Mouse (Mus musculus) monocyte, adult 2 months (primary cell): ENCODE results near the gene 2010315B03Rik.
"Not testable (repeated sequence)": the region's sequence is repeated elsewhere in the genome, so short reads cannot be mapped to it uniquely, and the experiment has no call there.

ENCODE experiments used
- DNase-seq, 2 experiments: peaks; one replicate each; pipeline ENCODE4 v3.0.0; 2022; ENCODE audit warnings: low spot score in 2 of 2, low read depth in 1 of 2

The 2010315B03Rik gene

DNA sequence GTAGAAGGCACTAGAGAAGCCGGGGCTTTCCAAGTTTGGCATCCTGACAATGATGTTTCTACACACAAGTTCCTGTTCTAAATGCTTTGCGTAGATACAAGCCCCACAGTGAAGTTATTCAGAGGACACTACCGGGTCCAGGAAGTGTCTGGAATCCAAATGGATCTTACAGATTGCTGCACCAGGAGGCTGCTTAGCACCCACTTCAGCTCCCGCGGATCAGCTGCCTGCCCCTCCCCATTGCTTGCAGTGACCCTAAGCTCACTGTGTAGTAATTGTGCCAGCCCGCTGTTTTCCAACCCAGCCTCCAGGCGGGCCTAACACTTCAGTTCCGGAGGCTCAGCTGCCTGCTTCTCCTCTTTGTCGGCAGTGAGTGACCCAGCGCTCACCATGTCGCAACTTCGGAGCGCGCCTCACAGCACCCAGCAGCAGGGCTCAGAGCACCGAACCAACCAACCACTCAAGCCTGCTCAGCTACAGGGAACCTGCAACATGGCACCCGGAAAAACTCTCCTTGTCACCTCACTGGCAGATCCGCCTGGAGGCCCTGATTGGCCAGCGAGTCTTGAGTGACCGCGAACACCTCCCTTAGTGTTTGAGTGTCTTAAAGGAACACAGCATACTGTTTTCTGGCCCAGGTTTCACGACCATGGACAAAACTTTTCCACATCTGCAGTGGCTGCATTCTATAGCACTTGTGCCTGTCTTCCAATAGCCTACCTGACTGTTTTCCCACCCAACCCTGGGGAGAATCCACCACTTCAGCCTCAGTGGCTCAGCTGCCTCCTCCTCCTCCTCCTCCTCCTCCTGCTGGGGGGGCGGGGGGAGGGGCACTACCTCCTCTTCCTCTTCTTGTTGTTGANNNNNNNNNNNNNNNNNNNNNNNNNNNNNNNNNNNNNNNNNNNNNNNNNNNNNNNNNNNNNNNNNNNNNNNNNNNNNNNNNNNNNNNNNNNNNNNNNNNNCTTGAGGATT, at the start of gene 2010315B03Rik:
TSS of gene 2010315B03Rik (minus strand) at position 526 of the 972 bp plus-strand sequence.
- peak; percentile 80 to 81 for DNase-seq

DNA sequence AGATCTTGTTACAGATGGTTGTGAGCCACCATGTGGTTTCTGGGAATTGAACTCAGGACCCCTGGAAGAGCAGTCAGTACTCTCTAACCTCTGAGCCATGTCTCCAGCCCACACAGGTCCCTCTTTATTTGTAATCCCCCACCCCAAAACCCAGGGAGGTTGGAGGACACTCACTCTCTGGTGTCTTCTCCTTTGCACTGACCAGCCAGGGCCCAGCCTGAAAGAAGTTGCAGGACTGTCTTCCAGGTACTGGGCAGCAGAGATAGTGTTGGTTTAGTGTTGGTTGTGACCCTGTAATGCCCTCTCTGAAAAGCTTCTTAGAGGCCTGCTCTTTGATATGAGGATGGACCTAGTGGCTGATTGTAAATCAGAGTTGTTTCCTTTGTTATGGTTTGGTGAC, 994 bp downstream of the 2010315B03Rik start:
- no peak for DNase-seq

DNA sequence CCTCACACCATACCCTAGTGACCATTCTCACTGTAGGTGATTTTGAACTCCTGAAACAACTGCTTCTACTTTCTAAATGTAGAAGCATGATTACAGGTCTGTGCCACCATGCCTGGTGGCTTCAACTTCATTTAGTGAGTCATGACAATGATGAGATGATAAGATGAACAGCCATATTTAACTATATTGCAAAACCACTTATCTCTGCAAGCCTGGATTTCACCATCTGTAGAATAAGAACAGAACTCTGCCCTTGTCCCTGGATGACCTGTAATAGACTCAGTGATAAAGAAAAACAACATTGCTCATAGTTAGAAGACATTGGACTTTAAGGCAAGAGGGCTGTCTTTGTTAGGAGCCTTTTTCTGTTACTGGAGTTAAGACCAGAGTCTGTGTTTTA, 24.2 kb downstream of the 2010315B03Rik start:
- no peak for DNase-seq

DNA sequence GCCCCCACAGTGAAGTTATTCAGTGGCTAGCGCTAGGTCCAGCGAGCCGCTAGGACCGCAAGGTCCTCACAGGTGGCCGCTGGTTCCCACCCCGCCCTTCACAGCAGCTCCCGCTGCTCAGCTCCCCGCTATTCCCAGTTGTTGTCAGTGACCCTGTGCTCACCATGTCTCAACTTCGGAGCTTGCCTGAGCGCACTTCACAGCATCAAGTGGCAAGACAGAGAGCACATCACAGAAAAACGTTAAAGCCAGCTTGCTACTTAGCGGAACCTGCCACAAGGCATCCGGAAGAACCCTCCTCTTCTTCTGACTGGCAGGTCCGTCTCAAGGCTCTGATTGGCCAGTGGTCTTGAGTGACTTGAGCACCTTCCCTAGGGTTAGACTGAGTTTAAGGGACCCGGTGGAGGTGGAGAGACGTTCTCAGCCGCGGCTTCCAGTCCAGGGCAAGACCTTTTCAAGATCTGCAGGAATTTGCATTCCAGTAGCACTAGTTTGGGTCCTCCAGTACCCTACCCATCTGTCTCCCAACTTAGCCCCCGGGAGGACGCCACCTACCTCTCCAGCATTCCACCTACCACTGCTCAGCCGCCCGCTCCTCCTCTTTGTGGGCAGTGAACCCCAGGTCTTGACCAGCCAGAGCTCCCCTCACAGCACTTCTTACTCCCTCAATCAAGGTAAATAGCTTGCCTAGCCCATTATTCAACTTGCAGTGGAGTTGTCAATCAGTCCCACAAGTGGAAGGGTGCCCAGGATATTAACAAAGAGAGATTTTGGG, 30.4 kb downstream of the 2010315B03Rik start:
- DNase-seq: peak; percentile 28 to 60

DNA sequence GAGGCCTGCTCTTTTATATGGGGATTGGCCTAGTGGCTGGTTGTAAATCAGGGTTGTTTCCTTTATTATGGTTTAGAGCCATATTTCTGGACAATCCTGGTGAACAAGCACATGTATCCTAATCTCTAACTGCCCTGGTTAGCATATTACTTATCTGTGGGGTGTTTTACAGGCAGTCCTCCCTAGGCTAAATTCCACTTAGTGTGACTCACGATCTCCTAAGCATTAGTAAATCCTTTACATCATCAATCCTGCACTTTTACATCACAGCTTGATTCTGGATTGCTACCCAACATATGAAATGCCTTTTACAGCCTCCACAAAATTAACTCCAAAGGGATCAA, 31.1 kb downstream of the 2010315B03Rik start:
- no peak for DNase-seq

DNA sequence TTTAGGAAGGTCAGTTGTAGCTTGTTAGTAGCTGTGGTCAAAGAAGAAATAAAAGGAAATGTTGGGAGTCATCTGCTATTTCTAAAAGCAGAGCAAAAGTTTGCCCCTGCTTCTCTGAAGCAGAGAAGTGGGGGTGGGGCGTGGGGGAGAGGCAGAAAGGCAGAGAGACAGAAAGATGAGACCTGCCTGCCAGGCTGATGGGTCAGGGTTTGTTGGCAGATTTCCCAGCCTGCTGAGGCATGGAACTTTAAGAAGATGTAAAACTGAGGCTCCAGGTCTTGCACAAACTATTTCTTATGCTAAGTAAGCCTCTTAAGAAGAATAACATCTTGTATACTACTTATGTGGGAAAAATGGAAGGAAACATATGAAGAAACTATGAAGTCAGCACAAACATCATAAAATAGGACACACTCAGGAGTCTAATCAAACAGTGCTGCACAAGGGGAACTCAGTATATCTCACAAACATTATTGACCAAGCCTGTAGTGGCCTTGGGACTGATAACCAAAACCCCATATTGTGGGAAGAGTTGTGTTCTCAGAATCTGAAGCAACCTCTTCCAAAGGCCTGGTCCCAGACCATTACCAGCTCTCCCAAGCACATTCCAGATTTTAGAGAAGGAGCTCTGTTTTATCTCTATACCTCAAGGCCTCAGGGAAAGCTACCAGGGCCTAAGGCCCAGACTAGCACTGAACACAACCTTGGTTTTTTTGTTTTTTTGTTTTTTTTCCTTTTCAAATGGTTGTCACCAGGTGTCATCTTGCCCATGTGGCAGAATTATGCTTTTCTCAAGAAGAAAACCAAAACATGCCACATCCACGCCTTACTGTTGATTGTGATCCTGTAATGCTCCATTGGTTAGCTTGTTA, 31.7 kb downstream of the 2010315B03Rik start:
- no peak for DNase-seq

DNA sequence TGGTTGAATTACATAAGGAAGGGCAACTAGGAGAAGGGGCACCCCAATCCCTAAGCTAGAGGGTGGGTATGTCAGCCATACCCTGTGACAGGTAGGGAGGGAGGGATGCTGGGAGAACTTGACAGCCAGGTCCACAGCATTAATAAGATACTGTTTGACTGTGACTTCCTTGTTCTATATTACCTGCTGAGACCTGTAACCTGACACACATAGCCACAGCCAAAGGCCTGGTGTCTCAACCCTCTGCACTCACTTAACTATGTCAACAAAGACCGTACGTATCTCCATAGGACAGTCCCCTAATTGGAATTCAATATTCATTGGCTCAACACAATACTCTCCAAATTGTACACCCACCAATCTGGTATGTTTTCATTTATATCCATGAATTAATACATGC, 33.2 kb downstream of the 2010315B03Rik start:
- DNase-seq: no peak

DNA sequence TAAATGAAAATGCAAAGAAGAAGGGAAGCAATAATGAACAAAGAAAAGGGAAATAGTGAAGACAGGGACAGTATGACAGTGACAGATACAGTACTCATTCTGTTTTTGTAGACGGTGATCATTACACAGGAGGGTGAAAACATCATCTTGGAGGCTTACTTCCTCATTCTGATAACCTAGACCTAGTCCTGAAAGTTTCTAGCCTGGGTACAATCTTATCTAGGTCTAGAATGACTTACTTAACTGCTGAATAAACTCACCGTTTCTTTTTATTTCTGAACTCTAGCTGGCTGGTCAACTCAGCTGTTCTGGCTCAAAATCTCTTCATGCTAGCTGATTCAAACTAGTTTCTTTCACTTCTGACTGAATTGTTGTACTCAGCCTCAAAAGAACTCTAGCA, 37.4 kb downstream of the 2010315B03Rik start:
- no peak for DNase-seq

DNA sequence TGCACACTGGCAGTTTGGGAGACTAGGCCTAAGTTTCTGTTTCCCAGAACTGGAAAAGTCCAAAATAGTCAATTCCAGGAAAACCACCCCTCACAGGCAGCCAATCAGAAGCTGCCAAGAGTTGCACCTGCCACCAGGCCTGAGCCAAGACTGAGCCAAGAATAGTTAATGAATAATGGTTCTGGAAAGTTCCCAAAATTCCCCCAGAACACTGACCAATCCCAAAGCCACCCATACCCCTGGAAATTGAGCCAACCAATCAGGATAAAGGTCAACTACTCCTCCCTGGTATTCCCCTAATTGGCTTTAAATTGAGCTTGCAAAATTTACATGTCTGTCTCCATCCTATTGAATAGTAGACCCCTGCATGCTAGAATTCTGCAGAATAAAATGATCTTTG, 39.3 kb downstream of the 2010315B03Rik start:
- no peak for DNase-seq

DNA sequence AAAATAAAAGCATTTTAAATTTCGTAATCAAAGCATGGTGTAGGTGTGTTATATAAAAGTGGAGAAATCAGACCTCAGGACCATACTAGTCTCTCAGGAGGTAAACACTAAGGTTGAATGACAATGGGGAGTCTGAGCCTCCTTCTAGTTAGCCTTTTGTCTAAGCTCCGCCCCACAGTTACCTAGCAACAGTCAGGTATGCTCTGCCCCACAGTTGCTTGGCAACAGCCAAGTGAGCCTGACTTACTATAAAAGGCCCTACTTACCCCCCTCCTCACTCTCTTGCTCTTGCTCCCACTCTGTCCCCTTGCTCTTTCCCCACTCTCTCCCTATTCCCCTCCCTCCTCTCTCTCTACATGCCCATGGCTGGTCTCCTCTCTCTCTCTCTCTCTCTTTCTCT, 44.6 kb downstream of the 2010315B03Rik start:
- no peak for DNase-seq

DNA sequence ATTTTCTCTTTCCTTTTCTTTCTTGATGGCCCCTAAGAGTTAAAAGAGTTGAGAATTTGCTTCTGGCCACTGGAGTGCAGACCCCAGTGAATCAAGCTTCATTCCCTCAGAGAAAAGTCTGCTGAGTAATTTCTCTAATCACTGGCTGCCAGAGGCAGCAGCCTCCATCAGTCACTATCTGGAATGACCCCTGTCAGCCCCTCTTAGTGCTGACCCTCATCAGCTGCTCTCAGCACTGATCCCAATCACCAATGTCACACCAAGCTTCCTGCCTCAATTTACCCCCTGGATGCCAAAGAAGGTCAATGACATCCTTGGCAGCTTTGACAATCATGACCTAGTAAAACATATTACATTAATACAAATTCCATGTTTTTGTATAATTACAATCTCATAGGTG, 45.0 kb downstream of the 2010315B03Rik start:
- no peak for DNase-seq

DNA sequence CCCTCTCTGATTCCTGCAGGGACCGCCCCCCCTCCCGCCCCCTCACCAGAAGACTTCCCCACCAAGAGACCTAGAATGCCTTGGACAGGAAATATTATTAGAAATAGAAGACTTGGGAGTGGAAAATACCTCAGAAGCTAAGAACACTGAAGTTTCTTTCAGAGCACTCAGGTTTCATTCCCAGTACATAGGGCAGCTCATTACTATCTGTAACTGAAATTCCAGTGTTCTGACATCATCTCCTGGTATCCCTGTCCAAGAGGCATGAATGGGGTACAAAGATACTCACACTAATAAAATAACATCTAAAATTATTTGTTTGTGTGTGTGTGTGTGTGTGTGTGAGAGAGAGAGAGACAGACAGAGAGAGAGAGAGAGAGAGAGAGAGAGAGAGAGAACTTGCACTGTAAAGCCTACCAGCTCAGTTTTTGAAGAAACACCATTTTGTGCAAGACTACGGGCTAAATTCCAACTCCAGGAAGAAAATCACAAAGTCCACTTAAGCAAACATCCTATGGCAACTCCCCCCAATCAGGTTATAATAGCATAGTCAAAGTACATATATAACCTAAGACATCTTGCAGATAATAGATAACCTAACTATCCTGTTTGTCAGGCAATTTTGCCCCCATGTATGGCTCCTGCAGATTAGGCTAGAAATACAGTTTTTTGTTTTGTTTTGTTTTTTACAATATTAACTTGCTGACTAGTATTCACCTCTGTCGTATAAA, 49.3 kb downstream of the 2010315B03Rik start:
- no peak for DNase-seq

DNA sequence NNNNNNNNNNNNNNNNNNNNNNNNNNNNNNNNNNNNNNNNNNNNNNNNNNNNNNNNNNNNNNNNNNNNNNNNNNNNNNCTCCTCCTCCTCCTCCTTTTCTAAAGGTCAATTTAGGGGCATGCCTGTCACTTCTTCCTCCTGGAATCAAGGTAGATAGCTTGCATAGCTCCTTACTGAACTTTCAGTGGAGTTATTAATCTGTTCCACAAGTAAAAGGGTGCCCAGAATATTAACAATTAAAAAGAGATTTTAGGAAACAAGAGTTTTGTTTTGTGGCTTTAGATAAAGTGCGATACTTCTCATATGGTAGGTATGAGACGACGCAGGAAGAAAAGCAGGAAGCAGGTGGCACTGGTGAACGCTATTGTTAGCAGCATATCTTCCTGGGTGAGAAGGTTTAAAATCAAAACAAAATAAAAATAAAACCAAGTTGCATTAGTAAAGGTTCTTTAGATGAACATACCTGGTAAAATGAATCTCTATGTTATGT, 54.4 kb downstream of the 2010315B03Rik start:
- no peak for DNase-seq

DNA sequence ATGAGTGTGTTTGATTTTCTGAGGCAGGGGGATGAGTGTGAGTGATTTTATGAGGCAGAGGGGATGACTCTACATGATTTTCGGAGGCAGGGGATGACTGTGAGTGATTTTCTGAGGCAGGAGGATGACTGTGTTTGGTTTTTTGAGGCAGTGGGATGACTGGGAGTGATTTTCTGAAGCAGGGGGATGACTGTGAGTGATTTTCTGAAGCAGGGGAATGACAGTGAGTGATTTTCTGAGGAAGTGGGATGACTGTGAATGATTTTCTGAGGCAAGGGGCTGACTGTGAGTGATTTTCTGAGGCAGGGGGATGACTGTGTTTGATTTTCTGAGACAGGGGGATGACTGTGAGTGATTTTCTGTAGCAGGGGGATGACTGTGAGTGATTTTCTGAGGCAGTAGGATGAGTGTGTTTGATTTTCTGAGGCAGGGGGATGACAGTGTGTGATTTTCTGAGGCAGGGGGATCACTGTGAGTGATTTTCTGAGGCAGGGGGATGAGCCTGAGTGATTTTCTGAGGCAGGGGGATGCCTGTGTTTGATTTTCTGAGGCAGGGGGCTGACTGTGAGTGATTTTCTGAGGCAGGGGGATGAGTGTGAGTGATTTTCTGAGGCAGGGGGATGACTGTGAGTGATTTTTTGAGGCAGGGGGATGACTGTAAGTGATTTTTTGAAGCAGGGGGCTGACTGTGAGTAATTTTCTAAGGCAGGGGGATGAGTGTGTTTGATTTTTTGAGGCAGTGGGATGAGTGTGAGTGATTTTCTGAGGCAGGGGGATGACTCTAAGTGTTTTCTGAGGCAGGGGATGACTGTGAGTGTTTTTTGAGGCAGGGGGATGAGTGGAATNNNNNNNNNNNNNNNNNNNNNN, 55.1 kb downstream of the 2010315B03Rik start:
- DNase-seq: peak in 1 of 2 experiments; percentile 12

DNA sequence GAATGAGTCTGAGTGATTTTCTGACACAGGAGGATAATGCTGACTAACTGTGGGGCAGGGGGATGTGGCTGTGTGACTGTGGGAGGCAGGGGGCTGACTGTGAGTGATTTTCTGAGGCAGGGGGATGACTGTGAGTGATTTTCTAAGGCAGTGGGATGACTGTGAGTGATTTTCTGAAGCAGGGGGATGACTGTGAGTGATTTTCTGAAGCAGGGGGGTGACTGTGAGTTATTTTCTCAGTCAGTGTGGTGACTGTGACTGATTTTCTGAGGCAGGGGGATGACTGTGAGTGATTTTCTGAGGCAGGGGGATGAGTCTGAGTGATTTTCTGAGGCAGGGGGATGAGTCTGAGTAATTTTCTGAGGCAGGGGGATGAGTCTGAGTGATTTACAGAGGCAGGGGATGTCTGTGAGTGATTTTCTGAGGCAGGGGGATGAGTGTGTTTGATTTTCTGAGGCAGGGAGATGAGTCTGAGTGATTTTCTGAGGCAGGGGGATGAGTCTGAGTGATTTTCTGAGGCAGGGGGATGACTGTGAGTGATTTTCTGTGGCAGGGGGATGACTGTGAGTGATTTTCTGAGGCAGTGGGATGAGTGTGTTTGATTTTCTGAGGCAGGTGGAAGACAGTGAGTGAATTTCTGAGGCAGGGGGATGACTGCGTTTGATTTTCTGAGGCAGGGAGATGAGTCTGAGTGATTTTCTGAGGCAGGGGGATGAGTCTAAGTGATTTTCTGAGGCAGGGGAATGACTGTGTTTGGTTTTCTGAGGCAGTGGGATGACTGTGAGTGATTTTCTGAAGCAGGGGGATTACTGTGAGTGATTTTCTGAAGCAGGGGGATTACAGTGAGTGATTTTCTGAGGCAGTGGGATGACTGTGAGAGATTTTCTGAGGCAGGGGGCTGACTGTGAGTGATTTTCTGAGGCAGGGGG, 56.0 kb downstream of the 2010315B03Rik start:
- DNase-seq: not testable (repeated sequence)

DNA sequence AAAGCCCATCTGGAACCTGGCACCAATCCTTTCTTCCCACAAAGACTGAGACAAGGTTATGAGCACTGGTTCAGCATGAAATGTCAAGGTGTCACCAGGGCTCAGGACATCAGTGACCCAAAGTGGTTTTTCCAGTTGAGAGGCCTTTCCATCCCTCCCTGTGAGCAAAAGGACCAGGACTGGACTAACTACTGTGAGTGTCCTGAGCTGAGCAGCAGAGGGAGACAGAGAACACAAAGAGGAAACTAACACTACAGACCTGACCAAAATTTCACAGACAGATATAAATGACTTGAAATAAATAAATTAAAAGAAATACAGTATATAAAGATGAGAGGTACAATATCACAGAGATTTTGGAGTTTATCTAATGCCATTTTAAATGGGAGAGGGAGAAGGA, 61.1 kb downstream of the 2010315B03Rik start:
- DNase-seq: no peak
